Mouse (Mus musculus) megakaryocyte, embryonic 14.5 days (primary cell): ENCODE data around the gene Ccl22.

Experiments
- FLI1 ChIP-seq: IDR thresholded peaks from 2 replicates; pipeline ENCODE4 v1.6.1; 2012; ENCODE audit warnings: low read length, inconsistent platforms, mixed read lengths
- GATA1 ChIP-seq: IDR thresholded peaks from 3 replicates; pipeline ENCODE4 v1.6.1; 2012; ENCODE audit warnings: mixed read lengths, low read length, inconsistent platforms, borderline replicate concordance

- TF ChIP-seq GATA1 = no peak
- TF ChIP-seq FLI1 = no peak
Observed at GRCm38 (mm10) chr8:94783890-94784289, 38.5 kb downstream of the Ccl22 start.
